Mouse (Mus musculus) cortical plate, adult 2 months (tissue): ENCODE data around the gene Smarcd3. TPM values are rescaled to one million over a fixed set of nuclear protein-coding genes. Genes with fewer than 3 reads are reported as not detected.

Experiments used
- H3K27ac ChIP-seq: fragments of 200-500 bp; 2 replicates; pipeline ENCODE4 v1.5.1; 2012; ENCODE audit warnings: low read length, control low read depth, inconsistent platforms; ENCODE audit not compliant: insufficient read depth
- H3K4me1 ChIP-seq: fragments of 200-500 bp; 2 replicates; pipeline ENCODE4 v1.6.1; 2011; ENCODE audit warnings: low read length; ENCODE audit not compliant: control insufficient read depth, insufficient read depth
- H3K4me3 ChIP-seq: fragments of 200-500 bp; 2 replicates; pipeline ENCODE4 v1.5.1; 2011; ENCODE audit warnings: mild to moderate bottlenecking, low read length, control low read depth; ENCODE audit not compliant: insufficient read depth
- CTCF ChIP-seq: fragments of 200-500 bp; IDR thresholded peaks from 2 replicates; pipeline ENCODE4 v1.5.1; 2011; ENCODE audit warnings: mild to moderate bottlenecking, control low read depth, low read length; ENCODE audit not compliant: insufficient read depth; ENCODE audit errors: extremely low read depth
- POLR2A ChIP-seq: fragments of 200-500 bp; IDR thresholded peaks from 2 replicates; pipeline ENCODE4 v1.6.1; 2011; ENCODE audit warnings: mild to moderate bottlenecking, low read length, control low read depth; ENCODE audit not compliant: insufficient read depth; ENCODE audit errors: extremely low read depth
- polyA plus RNA-seq: library from polyadenylated mRNA; depleted of rRNA; stranded (reverse); fragments of >200 nt; gene quantifications from 2 replicates; pipeline ENCODE4 v1.2.3, GENCODE M21; 2012

Gene Smarcd3
- polyA plus RNA-seq, 1 experiment: 97.9 TPM

- Histone ChIP-seq H3K4me3 (peak overlapping the region; percentile 35), H3K27ac (peak overlapping the region; percentile 89), H3K4me1 (peaks cover 3% of the 10 kb centered on the region; the same call in 1 of the 2 replicates)
- TF ChIP-seq POLR2A: 0 out of 2 replicates have a peak, but pooled peaks have one; percentile 16
- TF ChIP-seq CTCF: no peak
Measured at GRCm38 (mm10) chr5:24604656-24605100, 19.5 kb downstream of the Smarcd3 start.

- Histone ChIP-seq H3K4me1 (peaks cover 3% of the 10 kb centered on the region; the same call in 1 of the 2 replicates), H3K4me3 (peak overlapping the region; percentile 35), H3K27ac (peak overlapping the region; percentile 89)
- no peak for TF ChIP-seq CTCF
- no peak for TF ChIP-seq POLR2A
Measured at GRCm38 (mm10) chr5:24604080-24604655, 20.0 kb downstream of the Smarcd3 start.

- Histone ChIP-seq H3K4me3 (no peak overlapping the region), H3K27ac (0 out of 2 replicates have a peak overlapping the region, but pooled peaks have one; percentile 6), H3K4me1 (peaks cover 3% of the 10 kb centered on the region; the same call in 1 of the 2 replicates)
- TF ChIP-seq CTCF (no peak), POLR2A (no peak)
Measured at GRCm38 (mm10) chr5:24603431-24604010, 20.7 kb downstream of the Smarcd3 start.

GRCm38 (mm10) chr5:24602751-24603343 lies 21.4 kb downstream of the Smarcd3 start:
- peaks cover 8% of the 10 kb centered on the region for H3K4me1 ChIP-seq
- H3K4me3 ChIP-seq: peak overlapping the region; percentile 35
- H3K27ac ChIP-seq: peak overlapping the region; percentile 57
- peak; percentile 62; the same call in 1 of the 2 replicates for TF ChIP-seq POLR2A
- no peak for TF ChIP-seq CTCF

- peak overlapping the region; percentile 35 for H3K4me3 ChIP-seq
- H3K27ac ChIP-seq: peak overlapping the region; percentile 57
- TF ChIP-seq CTCF (no peak), POLR2A (peak; percentile 55; the same call in 1 of the 2 replicates)
- peaks cover 10% of the 10 kb centered on the region for H3K4me1 ChIP-seq
Measured at GRCm38 (mm10) chr5:24601911-24602750, 22.1 kb downstream of the Smarcd3 start.

GRCm38 (mm10) chr5:24601071-24601835 lies 23.0 kb downstream of the Smarcd3 start:
- peak overlapping the region; percentile 35 for H3K4me3 ChIP-seq
- H3K4me1 ChIP-seq: peaks cover 13% of the 10 kb centered on the region
- no peak for TF ChIP-seq POLR2A
- no peak for TF ChIP-seq CTCF
- peak overlapping the region; percentile 54; the same call in 1 of the 2 replicates for H3K27ac ChIP-seq

- peaks cover 14% of the 10 kb centered on the region for H3K4me1 ChIP-seq
- no peak overlapping the region for H3K27ac ChIP-seq
- H3K4me3 ChIP-seq: no peak overlapping the region
- TF ChIP-seq CTCF (no peak), POLR2A (no peak)
Measured at GRCm38 (mm10) chr5:24600236-24600635, 24.0 kb downstream of the Smarcd3 start.

GRCm38 (mm10) chr5:24599137-24599536 lies 25.1 kb downstream of the Smarcd3 start:
- no peak overlapping the region for H3K27ac ChIP-seq
- peaks cover 14% of the 10 kb centered on the region for H3K4me1 ChIP-seq
- H3K4me3 ChIP-seq: 0 out of 2 replicates have a peak overlapping the region, but pooled peaks have one; percentile 27
- TF ChIP-seq POLR2A (no peak), CTCF (no peak)

- Histone ChIP-seq H3K27ac (peak overlapping the region; percentile 5; the same call in 1 of the 2 replicates), H3K4me1 (peaks cover 14% of the 10 kb centered on the region), H3K4me3 (peak overlapping the region; percentile 27; the same call in 1 of the 2 replicates)
- TF ChIP-seq POLR2A (no peak), CTCF (no peak)
Measured at GRCm38 (mm10) chr5:24598570-24599006, 25.6 kb downstream of the Smarcd3 start.
